Mouse (Mus musculus) small intestine, adult 2 months (tissue): Measurements from ENCODE around the gene Gsdmc4.
"Not testable (repeated sequence)": the region's sequence is repeated elsewhere in the genome, so short reads cannot be mapped to it uniquely, and the experiment has no call there.

Experiments
- CTCF ChIP-seq: fragments of 200-500 bp; IDR thresholded peaks from 2 replicates; pipeline ENCODE4 v1.5.1; 2012; ENCODE audit warnings: low read depth, mild to moderate bottlenecking, control low read depth, inconsistent platforms, low read length, moderate library complexity, mixed read lengths; ENCODE audit not compliant: insufficient replicate concordance, insufficient read length; ENCODE audit errors: extremely low read depth
- POLR2A ChIP-seq: fragments of 200-500 bp; IDR thresholded peaks from 2 replicates; pipeline ENCODE4 v1.6.1; 2012; ENCODE audit warnings: low read depth, mild to moderate bottlenecking, control low read depth, inconsistent platforms, low read length, moderate library complexity

DNA sequence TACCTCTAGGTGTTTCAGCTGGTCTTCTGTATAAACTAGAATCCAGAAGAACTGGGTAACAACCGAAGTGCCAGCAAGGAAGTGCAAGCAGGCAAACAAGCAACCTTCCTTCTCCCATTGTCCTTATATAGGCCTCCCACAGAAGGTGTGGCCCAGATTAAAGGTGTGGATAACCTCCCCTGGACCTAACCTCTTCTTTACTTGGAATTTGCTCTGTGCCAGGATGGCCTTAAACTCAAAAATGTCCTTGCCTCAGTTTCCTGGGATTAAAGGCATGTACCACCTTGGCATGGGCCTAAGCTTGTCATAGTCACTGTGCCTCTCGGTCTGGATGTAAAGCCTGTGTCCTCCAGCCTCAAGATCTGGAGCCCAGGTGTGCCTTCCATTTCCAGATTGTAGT, at the start of gene Gsdmc4:
- not testable (repeated sequence) for TF ChIP-seq POLR2A, CTCF
